Mouse (Mus musculus): ENCODE data around the gene Arsk.
A peak's percentile ranks its signal among the peaks of the same experiment; 100 is the strongest.

Arsk gene

GRCm38 (mm10) chr13:76021782-76022181, 76.7 kb downstream of the Arsk start:
- no peak for DNase-seq

DNA sequence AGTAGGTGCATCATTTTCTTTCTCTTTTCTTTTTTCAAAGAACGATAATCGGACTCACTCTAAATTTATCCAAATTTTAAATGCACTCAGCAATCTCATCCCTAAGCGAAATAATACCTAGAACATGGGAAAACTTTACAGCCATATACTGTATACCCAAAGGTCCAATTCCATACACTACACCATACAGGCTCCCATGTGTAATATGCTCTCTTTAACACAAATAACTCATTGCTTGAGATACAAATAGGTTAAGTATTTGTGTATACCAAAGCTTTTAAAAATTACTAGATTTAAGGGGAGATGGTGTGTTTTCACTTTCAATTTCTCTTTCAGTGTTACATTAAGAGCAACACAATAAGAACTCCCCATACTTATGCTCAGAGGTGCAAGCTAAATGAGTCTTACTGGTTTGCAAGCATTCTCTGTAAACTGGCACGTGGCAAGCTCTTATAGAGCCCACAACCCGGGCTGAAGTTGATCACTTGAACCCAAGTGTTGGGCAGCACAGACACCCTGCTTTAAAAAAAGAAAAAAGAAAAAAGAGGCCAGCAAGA, 79.5 kb downstream of the Arsk start:
- DNase-seq: no peak

DNA sequence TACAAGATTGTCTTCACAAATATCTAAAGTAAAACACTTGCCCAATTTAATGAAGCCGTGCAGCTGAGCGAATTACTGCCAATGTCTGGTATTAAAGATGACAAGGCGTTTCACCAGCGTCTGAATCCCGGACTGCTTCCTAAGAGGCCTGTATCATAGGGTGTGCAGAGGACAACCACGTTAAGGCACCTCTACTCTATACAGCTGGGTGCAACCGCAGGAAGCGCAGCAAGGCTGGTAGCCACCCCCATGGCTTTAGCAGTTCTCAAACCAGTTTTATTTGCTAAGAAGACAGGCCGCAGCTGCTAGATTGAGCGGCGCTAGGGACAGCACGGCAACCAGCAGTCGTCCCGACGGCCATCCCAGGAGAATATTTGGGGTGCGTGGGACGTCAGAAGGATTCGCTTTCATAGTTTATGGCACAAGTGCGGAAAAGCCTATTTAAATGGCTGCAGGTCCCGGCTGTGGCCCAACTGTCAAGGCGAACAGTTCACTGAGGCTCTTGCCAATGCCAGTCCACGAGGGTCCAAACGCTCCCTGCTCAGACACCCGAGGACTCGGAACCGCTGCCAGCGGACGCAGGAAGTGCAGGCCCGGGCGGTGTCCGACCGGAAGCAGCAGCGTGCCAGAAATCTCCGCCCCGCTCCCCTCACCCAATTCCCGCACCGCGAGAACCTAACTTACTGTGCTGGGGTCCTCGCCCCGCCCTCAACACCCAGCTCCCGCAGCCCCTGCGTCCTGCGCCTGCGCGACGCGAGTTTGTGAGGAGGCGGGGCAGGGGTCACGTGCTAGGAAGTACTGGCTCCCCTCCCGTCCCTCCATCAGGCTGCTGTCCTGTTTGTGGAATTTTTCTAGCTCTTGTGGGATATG, 80.3 kb downstream of the Arsk start, which contains the start of gene Rfesd:
Gene Rfesd (minus strand): TSS at position 746 of the 870 bp plus-strand sequence.
- peak; percentile 95 to 97 for DNase-seq

- no peak for DNase-seq
Observed at GRCm38 (mm10) chr13:76017465-76017864, 81.0 kb downstream of the Arsk start.

- DNase-seq: no peak
Observed at GRCm38 (mm10) chr13:76014511-76014910, 83.9 kb downstream of the Arsk start.
